Mouse (Mus musculus): ENCODE data around the gene Batf3. TPM values are rescaled to one million over a fixed set of nuclear protein-coding genes. Genes with fewer than 3 reads are reported as not detected.

The Batf3 gene
- total RNA-seq, 1 experiment from 2014 or later = 3.1 TPM

DNA sequence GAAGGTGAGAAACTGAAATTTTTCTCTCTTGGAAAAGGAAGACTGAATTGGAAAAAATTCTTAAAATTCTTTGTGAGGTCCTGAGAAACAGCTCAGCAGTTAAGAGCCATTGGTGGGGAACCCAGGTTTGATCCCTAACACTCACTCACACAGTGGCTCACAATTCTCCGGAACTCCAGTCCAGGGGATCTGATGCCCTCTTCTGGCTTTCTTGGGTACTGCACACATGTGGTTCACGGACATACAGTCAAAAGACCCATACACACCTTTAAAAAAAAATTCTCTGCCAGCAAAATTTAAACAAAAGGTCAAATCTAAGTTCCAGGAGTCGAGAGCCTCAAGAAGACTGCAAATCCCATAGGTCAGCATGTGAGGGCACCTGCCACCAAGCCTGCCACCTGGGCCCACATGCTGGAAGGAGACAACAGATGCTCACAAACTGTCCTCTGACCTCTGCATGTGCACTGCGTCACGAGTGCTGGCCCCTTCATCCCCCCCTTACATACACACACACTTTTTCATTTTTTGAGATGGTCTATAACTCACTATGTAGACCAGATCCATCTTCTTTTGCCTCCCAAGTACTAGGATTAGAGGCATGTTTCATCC is 12.6 kb upstream of the Batf3 start:
- peak; percentile 51; the same call in 1 of the 2 replicates for ATAC-seq (ENCODE audit: extremely low read depth, insufficient number of reproducible peaks, low FRiP score, poor library complexity, severe bottlenecking)

DNA sequence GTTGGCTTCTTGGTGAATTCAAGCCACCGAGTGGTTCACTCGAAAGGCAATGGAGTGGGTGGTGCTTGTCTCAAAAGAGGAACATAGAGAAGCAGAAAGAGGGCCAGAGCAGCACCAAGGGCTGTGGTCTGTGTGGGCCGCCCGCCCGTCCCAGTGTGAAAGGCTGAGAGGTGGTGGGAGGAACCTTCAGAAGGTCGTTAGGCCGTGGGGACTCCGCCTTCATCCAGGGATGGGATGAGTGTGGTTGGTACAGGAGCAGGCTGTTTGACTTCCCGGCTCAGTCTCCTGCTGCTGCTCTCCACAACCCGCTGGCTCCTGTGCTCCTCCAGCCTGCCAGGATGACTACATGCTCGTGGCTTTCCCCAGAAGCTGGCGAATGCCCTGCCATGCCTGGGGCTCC is 12.1 kb upstream of the Batf3 start:
- peak; percentile 80 for ATAC-seq (ENCODE audit: extremely low read depth, insufficient number of reproducible peaks, low FRiP score, poor library complexity, severe bottlenecking)

DNA sequence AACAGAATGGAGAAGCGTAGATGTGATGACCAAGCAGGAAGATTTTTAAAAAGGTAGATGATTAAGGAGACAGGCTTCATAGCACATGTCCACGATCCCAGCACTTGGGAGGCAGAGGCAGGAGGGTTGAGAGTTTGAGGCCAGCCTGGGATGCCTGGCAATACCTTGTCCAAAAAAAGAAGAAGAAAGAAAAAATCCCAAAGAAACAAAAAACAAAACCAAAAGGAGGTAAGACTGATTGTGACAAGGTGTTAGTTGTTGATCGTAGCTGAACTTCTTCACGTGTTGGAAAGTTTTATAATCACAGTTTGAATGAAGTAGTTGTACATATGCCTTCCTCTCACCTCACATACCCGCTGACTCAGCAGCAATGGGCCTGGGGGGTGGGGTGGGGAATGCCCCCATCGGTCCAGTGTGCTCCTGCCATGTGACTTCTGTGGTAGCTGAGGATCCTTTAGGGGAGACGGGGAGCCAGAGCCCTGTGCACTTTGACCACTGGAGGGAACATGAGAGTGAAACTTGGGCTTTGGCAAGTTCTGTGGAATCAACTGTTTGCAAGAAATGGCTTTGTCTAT is 11.3 kb upstream of the Batf3 start:
- no peak for ATAC-seq (ENCODE audit: extremely low read depth, insufficient number of reproducible peaks, low FRiP score, poor library complexity, severe bottlenecking)

DNA sequence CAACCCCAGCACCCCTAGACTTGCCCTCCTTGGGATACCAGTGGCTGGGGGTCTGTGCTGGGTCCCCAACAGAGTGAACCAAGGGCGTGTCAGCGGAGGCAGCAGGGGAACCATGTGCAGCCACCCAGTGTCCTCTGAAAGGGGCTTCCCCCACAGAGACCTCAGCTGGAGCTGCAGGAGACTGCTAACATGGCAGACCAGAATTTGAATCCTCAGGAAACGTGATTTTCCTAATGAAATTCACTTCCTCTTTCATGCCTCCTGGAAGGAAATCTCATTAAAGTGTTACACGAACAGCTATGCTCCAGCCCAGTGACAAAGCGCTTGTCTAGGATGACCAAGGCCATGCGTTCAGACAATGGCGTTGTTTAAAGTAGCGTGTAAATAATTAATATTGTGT is 10.7 kb upstream of the Batf3 start:
- ATAC-seq (ENCODE audit: extremely low read depth, insufficient number of reproducible peaks, low FRiP score, poor library complexity, severe bottlenecking) = no peak

DNA sequence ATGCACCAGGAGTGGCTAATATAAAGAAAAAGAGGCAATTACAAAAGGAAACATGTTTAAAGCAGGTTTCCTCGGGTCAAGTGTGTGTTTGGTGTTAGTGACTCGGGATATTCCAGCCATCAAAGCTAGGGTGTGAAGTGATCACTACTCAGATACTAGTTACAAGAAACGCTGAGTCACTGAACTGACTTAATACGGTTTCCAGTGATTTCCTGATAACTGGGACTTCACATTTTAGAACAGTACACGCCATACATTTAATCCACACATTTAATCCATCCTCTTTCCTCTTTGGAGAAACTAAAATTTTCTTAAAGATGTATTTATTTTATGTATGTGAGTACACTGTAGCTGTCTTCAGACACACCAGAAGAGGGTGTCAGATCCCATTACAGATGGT is 9.7 kb upstream of the Batf3 start:
- no peak for ATAC-seq (ENCODE audit: extremely low read depth, insufficient number of reproducible peaks, low FRiP score, poor library complexity, severe bottlenecking)

DNA sequence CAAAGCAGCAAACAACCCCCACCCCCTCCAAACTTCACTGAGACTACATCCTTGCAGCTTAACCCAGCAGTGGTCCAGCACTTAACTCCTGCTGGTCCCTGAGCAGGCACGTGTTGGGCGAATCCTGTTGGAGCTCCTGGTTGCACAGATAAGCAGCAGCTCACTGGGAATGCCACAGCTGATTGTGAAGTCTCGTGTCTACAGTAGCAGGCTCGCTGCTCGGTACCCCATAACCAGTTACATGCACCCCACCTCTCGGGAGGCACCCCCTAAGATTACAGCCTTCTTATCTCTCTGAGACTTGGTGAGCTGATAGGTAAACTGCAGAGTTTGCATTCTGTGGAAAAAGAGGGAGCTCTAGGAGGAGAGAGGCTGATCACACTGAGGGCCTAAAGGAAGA is 8.3 kb upstream of the Batf3 start:
- no peak for ATAC-seq (ENCODE audit: extremely low read depth, insufficient number of reproducible peaks, low FRiP score, poor library complexity, severe bottlenecking)

DNA sequence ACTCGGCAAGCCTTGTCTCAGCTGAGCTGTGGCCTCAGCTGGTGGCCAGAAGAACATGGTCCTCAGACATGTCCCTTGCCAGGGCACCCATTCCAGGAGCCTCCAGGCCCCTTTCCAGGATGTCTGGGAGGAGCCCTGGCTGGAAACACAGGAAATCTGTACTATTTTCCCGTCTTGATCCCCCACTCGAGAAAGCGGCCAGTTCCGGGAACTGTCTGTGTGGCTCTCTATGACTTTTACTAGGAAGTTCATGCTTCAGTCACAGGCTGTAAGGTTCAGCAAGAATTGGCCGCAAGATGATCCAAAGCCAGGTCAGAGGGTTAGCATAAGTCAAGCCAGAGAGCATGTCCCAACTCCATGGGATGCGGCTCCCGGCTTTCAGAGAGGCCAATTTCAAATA is 5.6 kb upstream of the Batf3 start:
- no peak for ATAC-seq (ENCODE audit: extremely low read depth, insufficient number of reproducible peaks, low FRiP score, poor library complexity, severe bottlenecking)

DNA sequence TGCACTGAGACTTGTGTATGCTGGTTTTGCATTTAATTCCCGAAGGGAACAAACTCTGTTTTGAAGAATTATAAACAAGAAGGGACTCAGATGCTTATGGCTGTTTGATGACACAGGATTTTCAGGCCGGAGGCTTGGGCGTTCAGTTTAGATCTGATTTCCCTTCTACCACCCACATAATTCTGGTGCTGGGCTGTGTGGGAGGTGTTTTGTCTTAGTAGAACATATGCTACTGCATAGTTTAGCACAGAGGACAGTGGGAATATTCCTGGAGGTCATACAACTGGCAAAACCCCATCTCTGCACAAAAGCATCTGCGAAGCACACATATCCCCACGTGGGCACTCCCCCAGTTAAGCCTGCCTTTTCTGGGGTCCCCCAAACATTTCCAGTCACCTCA is 4.1 kb upstream of the Batf3 start:
- no peak for ATAC-seq (ENCODE audit: extremely low read depth, insufficient number of reproducible peaks, low FRiP score, poor library complexity, severe bottlenecking)

DNA sequence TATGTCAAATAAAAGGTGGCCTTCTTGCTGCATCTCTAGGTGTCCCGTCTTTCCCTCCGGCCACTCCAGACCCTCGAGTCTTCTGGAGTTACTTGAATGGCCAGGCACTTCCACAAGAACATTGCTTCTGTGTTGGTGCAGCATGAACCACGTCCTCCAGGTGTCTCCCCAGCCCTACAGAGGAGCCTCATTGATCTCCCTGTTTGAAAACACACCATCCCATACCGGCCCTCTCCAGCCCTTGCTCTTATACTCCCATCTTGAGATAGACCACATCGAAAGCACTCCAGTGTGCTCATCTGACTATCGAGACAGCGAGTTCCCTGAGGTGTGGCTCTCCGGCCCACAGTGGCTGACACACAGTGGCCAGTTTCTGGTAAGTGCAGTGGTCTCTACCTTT is 2.6 kb upstream of the Batf3 start:
- no peak for ATAC-seq (ENCODE audit: extremely low read depth, insufficient number of reproducible peaks, low FRiP score, poor library complexity, severe bottlenecking)

DNA sequence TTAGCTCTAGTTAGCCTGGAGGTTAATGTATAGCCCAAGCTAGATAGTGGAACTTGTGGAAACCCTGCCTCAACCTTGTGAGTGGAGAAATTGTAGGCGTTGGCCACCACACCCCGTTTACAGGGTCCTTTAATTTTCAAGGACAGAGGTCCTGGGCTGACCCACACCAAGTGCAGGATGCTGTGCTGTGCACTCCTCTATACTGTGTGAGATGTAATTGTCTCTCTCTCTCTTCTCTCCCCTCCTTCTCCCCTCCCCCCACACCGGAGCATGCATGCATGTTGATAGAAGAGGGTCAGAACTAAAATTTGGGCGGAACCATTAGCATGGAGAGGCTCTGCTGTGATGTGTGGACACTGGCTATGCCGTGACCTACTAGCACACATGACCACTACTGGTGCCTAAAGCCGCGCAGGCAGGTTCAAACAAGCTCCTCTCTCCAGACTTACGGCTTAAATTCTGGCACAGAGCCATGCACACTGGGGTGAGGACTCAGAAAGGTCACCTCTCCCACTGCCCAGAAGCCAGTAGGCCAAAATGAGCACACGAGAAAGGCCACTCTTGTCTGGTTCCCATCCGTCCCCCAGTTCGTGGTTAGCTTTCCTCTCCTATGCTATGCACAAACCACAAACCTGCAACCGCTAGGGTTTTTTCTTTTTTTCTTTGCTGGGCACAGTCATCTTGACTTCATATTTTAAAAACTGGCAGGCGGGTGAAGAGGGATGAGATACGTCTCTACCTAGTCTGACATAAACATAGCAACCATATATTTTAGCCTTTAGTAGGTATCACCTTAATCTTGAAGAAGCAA is 571 bp upstream of the Batf3 start:
- no peak for ATAC-seq (ENCODE audit: extremely low read depth, insufficient number of reproducible peaks, low FRiP score, poor library complexity, severe bottlenecking)

DNA sequence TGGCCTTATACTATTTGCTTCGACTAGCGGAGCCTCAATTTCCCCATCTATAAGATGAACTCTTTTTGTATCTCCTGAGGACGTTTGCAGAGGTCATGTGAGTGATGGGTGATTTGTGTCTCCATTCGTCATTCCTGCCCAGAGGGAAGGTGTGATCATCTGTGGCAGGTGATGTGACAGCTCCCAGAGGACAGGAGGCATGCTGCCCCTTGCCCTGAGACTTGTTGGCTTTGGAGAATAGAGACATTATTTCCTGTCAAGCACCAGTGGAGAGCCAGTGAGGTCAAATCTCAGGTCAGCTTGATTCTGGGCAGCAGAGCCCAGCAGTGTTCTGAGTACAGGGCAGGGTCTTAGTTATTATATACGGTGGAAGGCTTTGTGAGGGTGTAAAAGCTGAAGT is 1.5 kb downstream of the Batf3 start:
- ATAC-seq (ENCODE audit: extremely low read depth, insufficient number of reproducible peaks, low FRiP score, poor library complexity, severe bottlenecking) = no peak

DNA sequence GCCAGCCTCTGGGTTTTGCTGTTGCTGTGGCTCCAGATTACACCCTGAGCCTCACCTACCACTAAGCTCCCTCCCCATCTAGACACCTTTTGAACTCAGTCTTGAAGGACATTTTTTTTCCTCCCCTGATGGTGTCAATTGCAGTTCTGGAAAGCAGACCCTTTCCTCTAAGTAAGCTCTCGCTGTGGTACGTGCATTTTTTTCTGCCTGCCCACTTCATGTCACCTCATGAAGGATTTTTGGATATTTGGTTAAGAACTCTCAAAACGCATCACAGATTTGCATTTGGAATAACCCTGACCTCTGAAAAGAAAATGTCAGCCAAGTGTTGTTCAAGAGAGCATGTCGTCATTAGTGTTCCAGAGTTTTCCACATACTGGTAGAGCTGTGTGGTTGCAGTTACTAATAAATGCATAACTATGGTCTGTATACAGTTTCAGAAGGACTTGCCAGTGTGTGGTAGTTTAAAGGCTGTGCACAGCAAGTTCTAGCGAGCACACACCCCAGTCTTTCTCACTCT is 2.2 kb downstream of the Batf3 start:
- no peak for ATAC-seq (ENCODE audit: extremely low read depth, insufficient number of reproducible peaks, low FRiP score, poor library complexity, severe bottlenecking)

DNA sequence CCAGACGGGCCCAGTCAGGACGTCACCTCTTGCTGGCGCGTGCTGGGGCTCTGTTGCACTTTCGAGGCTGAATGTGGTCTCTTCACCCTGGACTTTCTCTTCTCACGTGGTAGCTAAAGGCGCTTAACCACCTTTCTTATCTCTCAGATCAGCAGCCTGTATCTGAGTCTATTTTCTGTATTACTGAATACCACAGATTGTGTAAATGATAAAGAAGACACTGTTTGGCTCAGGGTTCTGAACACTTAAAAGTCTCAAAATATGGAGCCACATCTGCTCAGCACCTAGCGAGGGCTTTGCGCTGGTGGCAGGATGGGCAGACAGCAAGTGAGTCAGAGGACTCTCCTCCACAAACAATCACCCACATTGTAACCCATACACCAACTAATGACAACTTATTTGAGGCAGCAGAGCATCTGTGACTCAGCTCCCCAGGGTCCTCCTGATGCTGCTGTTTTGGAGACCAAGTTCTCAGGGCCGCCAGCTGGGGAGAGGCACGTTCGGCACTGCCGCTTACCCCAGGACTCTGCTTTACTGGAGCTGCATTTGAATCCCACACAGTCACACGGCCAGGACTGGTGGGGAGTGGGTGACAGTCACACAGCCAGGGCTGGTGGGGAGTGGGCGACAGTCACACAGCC is 5.2 kb downstream of the Batf3 start:
- no peak for ATAC-seq (ENCODE audit: extremely low read depth, insufficient number of reproducible peaks, low FRiP score, poor library complexity, severe bottlenecking)

DNA sequence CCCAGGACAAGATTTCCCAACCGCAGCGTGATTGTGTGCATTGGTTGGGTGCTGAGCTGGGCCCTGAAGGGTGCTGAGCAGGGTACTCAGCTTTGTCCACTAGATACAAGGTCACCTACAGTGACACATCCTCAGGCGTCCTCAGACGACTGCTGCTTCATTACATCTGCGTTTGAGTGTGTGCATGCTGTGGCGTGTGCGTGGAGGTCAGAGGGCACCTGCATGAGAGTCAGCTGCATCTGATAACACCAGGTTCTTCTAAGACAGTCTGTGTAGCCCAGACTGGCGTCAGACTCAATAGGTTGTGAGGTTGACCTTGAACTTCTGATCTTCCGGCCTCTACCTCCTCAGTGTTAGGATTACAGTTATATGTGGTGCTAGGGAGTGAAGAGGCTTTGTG is 7.6 kb downstream of the Batf3 start:
- ATAC-seq (ENCODE audit: extremely low read depth, insufficient number of reproducible peaks, low FRiP score, poor library complexity, severe bottlenecking) = no peak

DNA sequence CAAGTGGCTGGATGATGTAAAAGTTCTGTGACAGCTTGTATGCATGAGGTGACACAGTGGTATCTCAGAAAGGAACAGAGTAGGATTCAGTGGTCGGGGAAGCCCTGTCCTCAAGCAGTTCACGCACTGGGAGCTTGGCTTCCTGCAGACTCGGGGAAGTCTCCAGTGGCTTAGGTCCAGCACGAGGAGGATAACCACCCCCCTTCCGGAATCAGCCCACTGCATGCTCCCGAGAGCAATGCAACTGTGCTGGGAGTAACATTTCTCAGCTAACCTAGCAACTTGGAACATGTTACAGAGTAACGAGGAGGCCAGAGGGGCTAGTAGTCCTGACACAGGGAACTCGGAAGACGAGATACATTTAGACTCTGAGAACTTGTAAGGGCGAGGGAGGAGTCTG is 9.7 kb downstream of the Batf3 start:
- no peak for ATAC-seq (ENCODE audit: extremely low read depth, insufficient number of reproducible peaks, low FRiP score, poor library complexity, severe bottlenecking)

DNA sequence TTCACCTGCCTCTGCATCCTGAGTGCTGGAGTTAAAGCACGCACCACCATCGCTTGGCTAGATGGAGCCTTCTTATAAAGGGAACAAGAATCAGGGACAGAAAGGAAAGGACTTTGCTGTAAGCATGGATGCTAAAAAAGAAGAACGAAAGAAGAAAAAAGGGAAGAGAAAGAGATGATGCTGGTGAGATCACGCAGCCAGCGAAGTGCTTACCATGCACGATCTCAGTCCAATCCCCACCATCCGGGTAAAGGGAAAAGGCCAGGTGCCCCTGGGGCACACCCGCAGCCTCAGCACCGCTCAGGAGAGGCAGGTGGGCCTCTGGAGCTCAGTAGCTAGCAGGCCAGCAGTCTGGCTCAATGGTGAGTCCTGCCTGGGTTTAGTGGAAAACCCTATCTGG is 12.3 kb downstream of the Batf3 start:
- ATAC-seq (ENCODE audit: extremely low read depth, insufficient number of reproducible peaks, low FRiP score, poor library complexity, severe bottlenecking) = no peak

DNA sequence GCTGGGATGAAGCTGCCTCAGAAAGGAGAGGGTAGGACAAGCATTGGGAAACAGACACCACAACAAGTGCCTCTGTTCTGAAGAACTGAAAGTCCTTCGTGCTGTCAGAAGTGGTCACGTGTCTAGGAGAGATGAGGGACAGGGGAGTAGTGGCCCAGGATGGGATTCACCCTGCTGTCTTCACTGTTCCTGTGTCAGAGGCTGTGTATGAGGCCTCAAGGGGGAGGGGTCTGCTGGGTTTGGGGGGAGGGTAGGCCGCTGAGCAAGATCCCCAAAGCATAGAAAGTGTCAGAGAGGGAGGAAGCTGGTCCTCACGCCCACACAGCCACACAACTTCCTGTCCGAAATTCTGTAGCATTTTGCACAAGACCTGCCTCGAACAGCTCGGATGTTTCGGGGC is 13.5 kb downstream of the Batf3 start:
- ATAC-seq (ENCODE audit: extremely low read depth, insufficient number of reproducible peaks, low FRiP score, poor library complexity, severe bottlenecking) = peak; percentile 51

DNA sequence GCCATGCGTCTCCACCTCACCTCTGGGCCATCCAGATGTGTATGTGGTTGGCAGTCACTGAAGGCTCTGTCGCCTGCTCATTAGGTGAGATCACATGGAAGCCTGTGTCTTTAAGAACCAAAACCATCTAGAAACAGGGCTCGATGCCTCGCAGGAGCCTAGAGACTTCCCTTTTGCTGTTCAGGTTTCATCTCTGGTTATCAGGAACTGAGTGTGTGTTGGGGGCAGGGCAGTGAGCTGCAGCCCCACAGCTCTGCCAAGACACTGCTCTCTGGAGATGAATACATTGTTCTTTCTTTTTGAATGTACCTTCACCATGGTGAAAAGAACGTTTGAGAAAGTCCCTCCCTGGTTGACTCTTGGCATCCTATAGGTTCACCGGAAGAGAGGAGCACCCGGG is 17.2 kb downstream of the Batf3 start:
- no peak for ATAC-seq (ENCODE audit: extremely low read depth, insufficient number of reproducible peaks, low FRiP score, poor library complexity, severe bottlenecking)

DNA sequence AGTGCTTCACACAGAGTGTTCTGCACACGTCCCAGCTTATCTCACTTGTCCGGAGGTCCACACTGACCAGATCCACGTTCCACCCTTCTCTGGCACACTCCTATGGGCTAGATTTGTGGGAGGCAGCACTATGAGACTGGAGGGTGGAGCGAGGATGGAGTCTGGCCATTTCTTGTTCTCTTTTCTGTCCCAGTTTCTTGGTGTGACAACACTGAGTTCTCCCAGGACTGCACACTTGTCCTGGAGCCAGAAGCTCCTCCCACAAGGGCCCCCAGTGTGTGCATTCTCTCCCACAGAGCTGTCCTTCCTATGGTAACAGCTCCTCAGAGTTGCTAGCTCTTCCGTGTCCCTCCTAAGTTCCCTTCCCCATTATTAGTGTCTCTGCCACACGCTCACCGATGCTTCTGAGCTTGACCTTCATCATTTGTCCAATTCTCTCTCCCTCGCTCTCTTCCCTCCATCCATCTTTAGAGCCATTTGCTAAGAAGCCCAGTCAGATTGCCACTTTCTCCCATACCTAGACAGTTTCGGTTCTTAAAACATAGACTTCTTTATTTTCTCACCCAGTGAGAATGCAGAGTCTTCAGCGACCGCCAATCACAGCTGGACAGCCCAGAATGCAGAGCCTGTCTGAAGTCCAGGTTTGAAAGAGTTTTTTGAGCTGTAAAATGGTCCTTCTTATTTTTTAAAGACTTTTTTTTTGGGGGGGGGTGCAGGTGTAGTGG is 18.0 kb downstream of the Batf3 start:
- ATAC-seq (ENCODE audit: extremely low read depth, insufficient number of reproducible peaks, low FRiP score, poor library complexity, severe bottlenecking) = no peak

All from neutrophil, adult 5-6 weeks (primary cell).